Mouse (Mus musculus): ENCODE results near the gene Ly75. TPM values are rescaled to one million over a fixed set of nuclear protein-coding genes. Genes with fewer than 3 reads are reported as not detected.

The Ly75 gene
- polyA plus RNA-seq, 1 experiment, result 20.8 TPM

DNA sequence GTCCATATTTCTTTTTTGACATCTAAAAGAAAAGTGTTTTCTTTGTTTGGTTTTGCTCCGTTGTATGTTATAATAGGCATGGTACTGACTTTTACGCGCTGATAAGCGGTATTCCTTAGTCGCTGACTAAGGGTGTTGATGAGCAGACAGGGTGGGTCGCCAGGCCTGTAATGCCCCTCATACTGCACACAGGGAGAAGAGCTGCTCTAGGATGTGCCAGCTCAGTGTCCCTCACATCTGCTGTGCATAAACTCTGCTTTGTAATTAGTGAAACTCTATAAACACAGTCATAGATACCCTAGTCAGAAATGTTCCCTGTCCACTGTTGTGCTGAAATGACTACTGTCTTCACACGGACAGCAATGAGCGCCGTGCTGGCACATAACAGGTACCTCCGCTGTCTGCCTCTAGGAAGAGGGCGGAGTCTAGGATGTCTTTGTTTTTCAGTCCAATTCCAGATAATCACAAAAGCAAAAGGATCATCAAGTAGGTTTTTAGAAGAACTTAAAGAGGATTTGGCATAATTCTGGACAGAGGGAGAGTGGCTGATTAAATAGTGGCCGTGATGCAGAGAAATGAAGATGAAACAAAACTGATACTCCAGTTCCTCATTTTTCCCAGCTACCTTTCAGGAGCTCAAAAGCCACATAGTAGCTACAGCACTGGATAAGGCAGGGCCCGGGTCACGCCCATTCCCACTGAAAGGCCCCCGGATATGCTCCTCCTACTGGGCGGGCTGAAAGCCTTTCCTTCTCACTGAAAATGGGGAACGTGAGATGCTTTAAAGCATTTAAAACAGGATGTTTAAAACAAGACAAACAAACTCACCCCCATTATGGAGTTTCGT is 28.3 kb downstream of the Ly75 start:
- no peak overlapping the region for H3K27ac ChIP-seq (ENCODE audit: control insufficient read depth, insufficient read depth, low read length)
- H3K4me3 ChIP-seq (ENCODE audit: control insufficient read depth, insufficient read depth, low read length), result no peak overlapping the region

DNA sequence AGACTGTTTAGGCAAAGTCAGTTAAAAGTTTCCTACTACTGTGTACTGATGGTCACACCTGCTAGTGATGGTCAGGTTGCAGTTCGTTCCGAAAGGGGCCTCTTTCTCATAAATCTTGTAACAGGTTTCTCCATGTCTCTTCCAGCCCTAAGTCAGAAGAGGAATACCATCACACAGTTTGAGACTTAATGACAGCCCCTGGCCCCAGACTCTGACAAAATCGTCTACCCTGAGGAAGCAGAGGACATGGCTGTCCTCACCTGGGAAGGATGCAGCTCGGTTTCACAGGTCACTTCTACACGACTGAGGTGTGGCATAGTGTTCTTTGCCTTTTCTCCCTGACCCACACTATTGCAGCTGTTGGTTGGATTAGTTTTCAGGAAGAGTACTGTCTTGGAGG is 30.8 kb downstream of the Ly75 start:
- Histone ChIP-seq H3K27ac (ENCODE audit: control insufficient read depth, insufficient read depth, low read length) (no peak overlapping the region), H3K36me3 (ENCODE audit: control insufficient read depth, insufficient read depth, low read length) (peaks cover 31% of the 10 kb centered on the region)
- whole genome bisulfite sequencing, result 92% methylated on average over 5 of the region's 5 CpGs

More for the DNA sequence above, 28.3 kb downstream of the Ly75 start:
- WGBS, result 92% methylated on average over 18 of the region's 18 CpGs
- no peak for TF ChIP-seq POLR2A (IDR thresholded peaks at IDR 0.05; ENCODE audit: control insufficient read depth, extremely low read depth, insufficient read depth, low read length, poor library complexity)
- TF ChIP-seq CTCF (IDR thresholded peaks at IDR 0.05; ENCODE audit: borderline replicate concordance, control insufficient read depth, extremely low read depth, insufficient read depth, low read length, poor library complexity), result no peak
- Histone ChIP-seq H3K4me1 (replicated peaks; ENCODE audit: control insufficient read depth, insufficient read depth, low read length) (peaks cover 2% of the 10 kb centered on the region; the same call in 1 of the 2 replicates), H3K27me3 (ENCODE audit: control insufficient read depth, insufficient read depth, low read length) (no peaks in the 10 kb centered on the region), H3K36me3 (ENCODE audit: control insufficient read depth, insufficient read depth, low read length) (peaks cover 19% of the 10 kb centered on the region)
- DNase-seq, result no peak

DNA sequence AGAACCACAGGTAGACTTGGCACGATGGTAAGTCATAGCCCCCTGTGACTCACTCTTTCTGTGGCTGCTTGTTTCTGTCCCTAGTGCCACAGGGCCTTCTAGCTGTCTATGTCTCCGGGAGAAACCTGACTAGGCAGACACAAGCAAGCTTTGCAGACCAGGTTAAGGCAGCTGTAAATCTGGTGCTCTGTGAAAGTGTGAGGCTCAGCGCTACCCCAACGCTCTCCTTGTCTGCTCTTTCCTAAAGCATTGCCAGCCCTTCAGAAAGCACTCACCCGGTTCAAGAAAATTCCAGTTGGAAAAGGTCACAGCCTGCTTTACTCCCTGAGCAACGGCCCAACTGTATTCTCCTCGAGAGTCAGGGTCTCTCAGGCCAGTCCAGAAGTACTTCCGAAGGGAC is 31.3 kb downstream of the Ly75 start:
- WGBS, result 95% methylated on average over 8 of the region's 8 CpGs
- peaks cover 27% of the 10 kb centered on the region for H3K36me3 ChIP-seq (ENCODE audit: control insufficient read depth, insufficient read depth, low read length)
- no peak for DNase-seq

More for the DNA sequence above, 30.8 kb downstream of the Ly75 start:
- H3K4me1 ChIP-seq (replicated peaks; ENCODE audit: control insufficient read depth, insufficient read depth, low read length), result peaks cover 5% of the 10 kb centered on the region; the same call in 1 of the 2 replicates
- no peak overlapping the region for H3K4me3 ChIP-seq (ENCODE audit: control insufficient read depth, insufficient read depth, low read length)
- DNase-seq, result no peak
- TF ChIP-seq POLR2A (IDR thresholded peaks at IDR 0.05; ENCODE audit: control insufficient read depth, extremely low read depth, insufficient read depth, low read length, poor library complexity) (no peak), CTCF (IDR thresholded peaks at IDR 0.05; ENCODE audit: borderline replicate concordance, control insufficient read depth, extremely low read depth, insufficient read depth, low read length, poor library complexity) (no peak)
- H3K27me3 ChIP-seq (ENCODE audit: control insufficient read depth, insufficient read depth, low read length), result no peaks in the 10 kb centered on the region

DNA sequence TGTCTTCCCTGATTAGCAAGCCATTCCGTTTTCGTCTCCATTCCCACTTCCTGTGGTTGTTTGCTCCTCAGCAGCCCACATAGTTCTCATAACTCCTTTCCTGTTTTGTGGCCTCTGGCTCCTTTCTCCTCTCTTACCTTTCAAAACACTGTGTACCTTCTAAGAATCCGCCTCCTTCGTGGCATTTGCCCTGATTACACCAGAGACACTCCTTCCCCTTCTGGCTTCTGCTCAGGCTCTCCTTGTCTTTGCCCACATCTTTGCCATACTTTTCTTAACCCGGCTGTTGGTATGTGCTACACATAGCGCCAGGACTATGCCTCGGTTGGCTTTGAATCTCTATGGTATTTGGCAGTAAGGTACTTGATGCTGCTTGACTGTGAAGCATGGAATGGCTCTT is 35.2 kb downstream of the Ly75 start:
- peaks cover 19% of the 10 kb centered on the region for H3K36me3 ChIP-seq (ENCODE audit: control insufficient read depth, insufficient read depth, low read length)
- no peaks in the 10 kb centered on the region for H3K27me3 ChIP-seq (ENCODE audit: control insufficient read depth, insufficient read depth, low read length)
- DNase-seq, result no peak
- H3K27ac ChIP-seq (ENCODE audit: control insufficient read depth, insufficient read depth, low read length), result no peak overlapping the region
- no peak overlapping the region for H3K4me3 ChIP-seq (ENCODE audit: control insufficient read depth, insufficient read depth, low read length)
- 0 out of 2 replicates have a peak, but pooled peaks cover 2% of the 10 kb centered on the region for H3K4me1 ChIP-seq (replicated peaks; ENCODE audit: control insufficient read depth, insufficient read depth, low read length)
- no peak for TF ChIP-seq POLR2A (IDR thresholded peaks at IDR 0.05; ENCODE audit: control insufficient read depth, extremely low read depth, insufficient read depth, low read length, poor library complexity)
- no peak for TF ChIP-seq CTCF (IDR thresholded peaks at IDR 0.05; ENCODE audit: borderline replicate concordance, control insufficient read depth, extremely low read depth, insufficient read depth, low read length, poor library complexity)
- WGBS, result 70% methylated on average over 7 of the region's 7 CpGs

More for the DNA sequence above, 31.3 kb downstream of the Ly75 start:
- Histone ChIP-seq H3K27me3 (ENCODE audit: control insufficient read depth, insufficient read depth, low read length) (no peaks in the 10 kb centered on the region), H3K4me1 (replicated peaks; ENCODE audit: control insufficient read depth, insufficient read depth, low read length) (0 out of 2 replicates have a peak, but pooled peaks cover 2% of the 10 kb centered on the region), H3K4me3 (ENCODE audit: control insufficient read depth, insufficient read depth, low read length) (no peak overlapping the region), H3K27ac (ENCODE audit: control insufficient read depth, insufficient read depth, low read length) (no peak overlapping the region)
- no peak for TF ChIP-seq CTCF (IDR thresholded peaks at IDR 0.05; ENCODE audit: borderline replicate concordance, control insufficient read depth, extremely low read depth, insufficient read depth, low read length, poor library complexity)
- TF ChIP-seq POLR2A (IDR thresholded peaks at IDR 0.05; ENCODE audit: control insufficient read depth, extremely low read depth, insufficient read depth, low read length, poor library complexity), result no peak

GRCm38 (mm10) chr2:60346531-60346930 is 36.6 kb downstream of the Ly75 start:
- Histone ChIP-seq H3K4me3 (ENCODE audit: control insufficient read depth, insufficient read depth, low read length) (no peak overlapping the region), H3K27ac (ENCODE audit: control insufficient read depth, insufficient read depth, low read length) (no peak overlapping the region), H3K4me1 (replicated peaks; ENCODE audit: control insufficient read depth, insufficient read depth, low read length) (0 out of 2 replicates have a peak, but pooled peaks cover 2% of the 10 kb centered on the region), H3K27me3 (ENCODE audit: control insufficient read depth, insufficient read depth, low read length) (no peaks in the 10 kb centered on the region), H3K36me3 (ENCODE audit: control insufficient read depth, insufficient read depth, low read length) (peaks cover 14% of the 10 kb centered on the region; the same call in 1 of the 2 replicates)
- TF ChIP-seq CTCF (IDR thresholded peaks at IDR 0.05; ENCODE audit: borderline replicate concordance, control insufficient read depth, extremely low read depth, insufficient read depth, low read length, poor library complexity) (no peak), POLR2A (IDR thresholded peaks at IDR 0.05; ENCODE audit: control insufficient read depth, extremely low read depth, insufficient read depth, low read length, poor library complexity) (no peak)
- DNase-seq, result no peak
- 92% methylated on average over 8 of the region's 8 CpGs for WGBS

DNA sequence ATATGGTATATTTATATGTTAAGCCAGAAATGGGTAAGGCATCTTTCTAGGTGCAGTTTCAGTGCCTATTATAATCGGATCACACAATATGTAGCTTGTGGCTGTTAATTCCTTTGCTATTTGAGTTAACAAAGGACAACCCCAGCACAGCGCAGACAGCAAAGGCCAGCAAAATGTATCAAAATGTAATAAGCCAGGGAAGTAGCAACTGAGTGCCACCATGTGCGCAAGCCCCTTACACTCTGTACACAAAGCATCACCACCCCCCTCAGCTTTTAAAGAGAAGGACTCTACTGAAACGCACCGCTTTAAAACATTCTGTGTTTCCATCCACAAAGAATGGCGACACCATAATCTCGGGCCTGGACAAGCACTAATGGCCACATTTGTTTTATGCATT is 37.4 kb downstream of the Ly75 start:
- no peak for DNase-seq
- Histone ChIP-seq H3K27me3 (ENCODE audit: control insufficient read depth, insufficient read depth, low read length) (no peaks in the 10 kb centered on the region), H3K27ac (ENCODE audit: control insufficient read depth, insufficient read depth, low read length) (no peak overlapping the region), H3K4me3 (ENCODE audit: control insufficient read depth, insufficient read depth, low read length) (no peak overlapping the region), H3K36me3 (ENCODE audit: control insufficient read depth, insufficient read depth, low read length) (peaks cover 14% of the 10 kb centered on the region; the same call in 1 of the 2 replicates), H3K4me1 (replicated peaks; ENCODE audit: control insufficient read depth, insufficient read depth, low read length) (0 out of 2 replicates have a peak, but pooled peaks cover 2% of the 10 kb centered on the region)
- WGBS, result 97% methylated on average over 7 of the region's 7 CpGs
- TF ChIP-seq POLR2A (IDR thresholded peaks at IDR 0.05; ENCODE audit: control insufficient read depth, extremely low read depth, insufficient read depth, low read length, poor library complexity) (no peak), CTCF (IDR thresholded peaks at IDR 0.05; ENCODE audit: borderline replicate concordance, control insufficient read depth, extremely low read depth, insufficient read depth, low read length, poor library complexity) (no peak)

Data from thymus, adult 2 months (tissue).